Comparison of ENCODE assay signal across 32 mouse cellular contexts in the genomic region with DNA sequence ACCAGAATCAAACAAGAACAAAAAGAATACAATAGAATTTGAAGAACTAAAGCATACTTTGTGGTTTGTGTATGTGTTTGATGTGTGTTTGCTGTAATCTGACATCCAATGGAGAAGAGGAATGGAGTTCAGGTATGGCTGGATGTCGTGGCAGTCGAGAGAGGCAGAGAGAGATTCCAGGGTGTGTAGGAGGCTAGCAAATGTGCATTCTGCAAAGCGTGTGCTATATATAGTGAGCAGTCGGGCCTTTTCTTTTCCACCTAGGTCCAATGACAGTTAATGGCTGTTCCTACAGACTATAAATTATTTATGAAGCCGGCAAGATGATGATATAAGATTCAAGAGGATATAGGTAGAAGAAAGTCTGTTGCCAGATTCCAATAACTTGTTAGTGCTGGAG. TPM values are rescaled to one million over a fixed set of nuclear protein-coding genes. Genes with fewer than 3 reads are reported as not detected.
DNase-seq lines count a peak whose midpoint lies in the region; ATAC-seq and TF ChIP-seq lines count a peak whose summit lies in the region.
"Had no signal": no experiment of that assay in that cellular context is flagged by ENCODE, and none has a peak within 500 bp of the region (broad histone marks: within the 10 kb centered on the region; RNA-seq: fewer than 3 reads in every experiment).

No protein-coding gene starts in this region.

- no peak overlapping the region for H3K9ac ChIP-seq in limb, embryonic 12.5 days (replicated peaks)
- H3K9ac ChIP-seq in limb, embryonic 15.5 days: no peak overlapping the region
- H3K9ac ChIP-seq: forebrain, embryonic 12.5 days; forebrain, postnatal 0 days; hindbrain, embryonic 12.5 days; limb, embryonic 13.5 days; liver, embryonic 13.5 days; midbrain, embryonic 12.5 days had no signal

- DNase-seq in gastrocnemius, adult 2 months: peak; percentile 1
- no peak for DNase-seq in gastrocnemius, postnatal 4 days (ENCODE audit: low spot score in 2 of 2)
- no peak for DNase-seq in limb, embryonic 10.5 days (ENCODE audit: low spot score)
- no peak for DNase-seq in Muller cell, postnatal 12 days (ENCODE audit: inconsistent ontology term)
- DNase-seq in cerebellum, postnatal 4 days (ENCODE audit: low spot score in 2 of 2): no peak
- DNase-seq: adrenal gland, postnatal 25 days; cerebellum, adult 18-20 months; cerebellum, postnatal 10 days; forebrain, postnatal 0 days; gastrocnemius, postnatal 25 days; heart, adult 18-20 months; heart, postnatal 36 days; kidney, adult 8-10 months; kidney, postnatal 25 days; layer of hippocampus, postnatal 36 days; liver, embryonic 13.5 days; lung, adult 18-20 months; lung, postnatal 4 days; right cerebral cortex, postnatal 25 days; thymus, adult 2 months; thymus, postnatal 36 days had no signal

- no peaks in the 10 kb centered on the region for H3K9me3 ChIP-seq in limb, embryonic 12.5 days
- no peaks in the 10 kb centered on the region for H3K9me3 ChIP-seq in limb, embryonic 10.5 days (replicated peaks)
- no peaks in the 10 kb centered on the region for H3K9me3 ChIP-seq in limb, embryonic 15.5 days
- H3K9me3 ChIP-seq: forebrain, embryonic 12.5 days; hindbrain, embryonic 12.5 days; limb, embryonic 13.5 days; liver, embryonic 13.5 days; megakaryocyte, embryonic 14.5 days; midbrain, embryonic 12.5 days had no signal

- no peaks in the 10 kb centered on the region for H3K27me3 ChIP-seq in limb, embryonic 12.5 days
- no peaks in the 10 kb centered on the region for H3K27me3 ChIP-seq in limb, embryonic 10.5 days (ENCODE audit: low read depth, poor library complexity, severe bottlenecking)
- H3K27me3 ChIP-seq in limb, embryonic 15.5 days: no peaks in the 10 kb centered on the region
- H3K27me3 ChIP-seq: forebrain, embryonic 12.5 days; hindbrain, embryonic 12.5 days; limb, embryonic 13.5 days; liver, embryonic 13.5 days; megakaryocyte, embryonic 14.5 days; midbrain, embryonic 12.5 days had no signal

- intact Hi-C loops in gastrocnemius, adult 2 months (cut with DNase I): loop anchor here (5.0 kb wide), 1 partner anchor 39 kb away; no protein-coding TSS in a partner anchor

- H3K4me1 ChIP-seq in limb, embryonic 12.5 days (replicated peaks): peaks cover 20% of the 10 kb centered on the region
- peaks cover 5% of the 10 kb centered on the region for H3K4me1 ChIP-seq in limb, embryonic 10.5 days
- H3K4me1 ChIP-seq in limb, embryonic 15.5 days: peaks cover 41% of the 10 kb centered on the region

- H3K27ac ChIP-seq in gastrocnemius, adult 2 months: peak overlapping the region; percentile 92
- H3K27ac ChIP-seq in limb, embryonic 12.5 days: 0 out of 2 replicates have a peak overlapping the region, but pooled peaks have one; percentile 73
- H3K27ac ChIP-seq in limb, embryonic 10.5 days: no peak overlapping the region
- H3K27ac ChIP-seq in limb, embryonic 15.5 days: peak overlapping the region; percentile 85
- H3K27ac ChIP-seq: forebrain, embryonic 12.5 days; hindbrain, embryonic 12.5 days; hindbrain, postnatal 0 days; liver, embryonic 13.5 days; midbrain, embryonic 12.5 days had no signal

- no peak for TF ChIP-seq CTCF in gastrocnemius, adult 2 months (IDR thresholded peaks at IDR 0.05)

- peaks cover 27% of the 10 kb centered on the region for H3K36me3 ChIP-seq in limb, embryonic 12.5 days
- H3K36me3 ChIP-seq in limb, embryonic 10.5 days: peaks cover 65% of the 10 kb centered on the region
- H3K36me3 ChIP-seq in limb, embryonic 15.5 days: 0 out of 2 replicates have a peak, but pooled peaks cover 15% of the 10 kb centered on the region

- 91% methylated on average over 5 of the region's 5 CpGs for WGBS in limb, embryonic 12.5 days
- WGBS in limb, embryonic 10.5 days: 90% methylated on average over 5 of the region's 5 CpGs
- WGBS in limb, embryonic 15.5 days: 72% methylated on average over 5 of the region's 5 CpGs

- H3K4me2 ChIP-seq in limb, embryonic 12.5 days: no peak overlapping the region
- H3K4me2 ChIP-seq in limb, embryonic 15.5 days: no peak overlapping the region
- H3K4me2 ChIP-seq: forebrain, embryonic 12.5 days; heart, embryonic 11.5 days; hindbrain, embryonic 12.5 days; limb, embryonic 13.5 days; liver, embryonic 13.5 days; midbrain, embryonic 12.5 days had no signal

- peak overlapping the region; percentile 48 for H3K4me3 ChIP-seq in gastrocnemius, adult 2 months
- no peak overlapping the region for H3K4me3 ChIP-seq in limb, embryonic 12.5 days (replicated peaks)
- H3K4me3 ChIP-seq in limb, embryonic 10.5 days: no peak overlapping the region
- no peak overlapping the region for H3K4me3 ChIP-seq in limb, embryonic 15.5 days
- H3K4me3 ChIP-seq: forebrain, embryonic 12.5 days; hindbrain, embryonic 12.5 days; limb, embryonic 13.5 days; liver, embryonic 13.5 days; megakaryocyte, embryonic 14.5 days; midbrain, embryonic 12.5 days had no signal

- ATAC-seq in limb, embryonic 12.5 days (ENCODE audit: insufficient number of reproducible peaks, insufficient read depth, low FRiP score, low TSS enrichment, low read depth): no peak
- ATAC-seq in limb, embryonic 15.5 days (ENCODE audit: insufficient number of reproducible peaks, low FRiP score, low TSS enrichment, low read depth): no peak
- ATAC-seq: forebrain, postnatal 0 days; hindbrain, postnatal 0 days; intestine, embryonic 16.5 days; lung, postnatal 0 days had no signal

RNA-seq across cellular contexts. Expression of gene Sept11, which starts 20.3 kb away (rescaled TPM):
- total RNA-seq in gastrocnemius, adult 2 months (2021): 10 to 100 TPM; 85.1 to 87.6 TPM
- total RNA-seq in gastrocnemius, postnatal 4 days (2021): 100 to 1,000 TPM; 246 to 256 TPM
- 258 and 277 TPM in 2 replicates for polyA plus RNA-seq in limb, embryonic 12.5 days (2016; fragmentation: Nextera tagmentation; extraction: Ambion mirVana)
- polyA plus RNA-seq in limb, embryonic 10.5 days (2016; fragmentation: Nextera tagmentation; extraction: Ambion mirVana): 340 and 390 TPM in 2 replicates
- polyA plus RNA-seq in limb, embryonic 15.5 days (2015; fragmentation: Nextera tagmentation; extraction: Ambion mirVana): 180 and 188 TPM in 2 replicates
